25 mouse cellular contexts compared by ENCODE assay signal in genomic region chr5:101372204-101372603, GRCm38 (mm10).
DNase-seq lines count a peak whose midpoint lies in the region; ATAC-seq and TF ChIP-seq lines count a peak whose summit lies in the region.
"Had no signal": no experiment of that assay in that cellular context is flagged by ENCODE, and none has a peak within 500 bp of the region (broad histone marks: within the 10 kb centered on the region; RNA-seq: fewer than 3 reads in every experiment).

No protein-coding gene starts in this region.

- H3K4me1 ChIP-seq in forebrain, embryonic 14.5 days (ENCODE audit: control insufficient read depth, insufficient read depth, low read length): no peaks in the 10 kb centered on the region
- H3K4me1 ChIP-seq in forebrain, embryonic 12.5 days: no peaks in the 10 kb centered on the region
- H3K4me1 ChIP-seq in hindbrain, postnatal 0 days (ENCODE audit: insufficient read depth, low read length): no peaks in the 10 kb centered on the region
- H3K4me1 ChIP-seq in hindbrain, embryonic 10.5 days (replicated peaks): no peaks in the 10 kb centered on the region
- H3K4me1 ChIP-seq in lung, postnatal 0 days (ENCODE audit: insufficient read depth, low read depth, low read length): no peaks in the 10 kb centered on the region
- H3K4me1 ChIP-seq: embryonic facial prominence, embryonic 15.5 days; forebrain, embryonic 10.5 days; heart, embryonic 10.5 days had no signal

- 68% methylated on average over 8 of the region's 8 CpGs for WGBS in forebrain, embryonic 14.5 days
- 73% methylated on average over 8 of the region's 8 CpGs for WGBS in forebrain, embryonic 12.5 days
- WGBS in hindbrain, postnatal 0 days: 53% methylated on average over 8 of the region's 8 CpGs
- WGBS in hindbrain, embryonic 10.5 days: 86% methylated on average over 8 of the region's 8 CpGs
- 48% methylated on average over 8 of the region's 8 CpGs for WGBS in lung, postnatal 0 days

- H3K4me2 ChIP-seq in forebrain, embryonic 14.5 days (ENCODE audit: low read length): no peak overlapping the region
- H3K4me2 ChIP-seq in forebrain, embryonic 12.5 days: no peak overlapping the region
- H3K4me2 ChIP-seq in hindbrain, postnatal 0 days (ENCODE audit: low read depth, low read length): no peak overlapping the region
- H3K4me2 ChIP-seq in lung, postnatal 0 days (replicated peaks; ENCODE audit: low read depth, low read length): no peak overlapping the region
- H3K4me2 ChIP-seq: embryonic facial prominence, embryonic 15.5 days had no signal

- no peak overlapping the region for H3K4me3 ChIP-seq in forebrain, embryonic 14.5 days (ENCODE audit: low read depth, low read length)
- no peak overlapping the region for H3K4me3 ChIP-seq in forebrain, embryonic 12.5 days (replicated peaks)
- H3K4me3 ChIP-seq in hindbrain, postnatal 0 days (ENCODE audit: low read length): no peak overlapping the region
- H3K4me3 ChIP-seq in hindbrain, embryonic 10.5 days: no peak overlapping the region
- H3K4me3 ChIP-seq in lung, postnatal 0 days (ENCODE audit: low read depth, low read length): no peak overlapping the region
- H3K4me3 ChIP-seq: embryonic facial prominence, embryonic 15.5 days; erythroblast, embryonic 14.5 days; forebrain, embryonic 10.5 days; gastrocnemius, adult 2 months; heart, embryonic 10.5 days had no signal

- TF ChIP-seq POLR2A in brain, embryonic 14.5 days (IDR thresholded peaks at IDR 0.05; ENCODE audit: borderline replicate concordance, extremely low read depth, insufficient read depth, insufficient read length, poor library complexity, severe bottlenecking): no peak

- peak; percentile 43; the same call in 1 of the 2 replicates for TF ChIP-seq CTCF in hindbrain, postnatal 0 days (IDR thresholded peaks at IDR 0.05; ENCODE audit: low read depth)
- TF ChIP-seq CTCF in lung, postnatal 0 days (IDR thresholded peaks at IDR 0.05): 0 out of 2 replicates have a peak, but pooled peaks have one; percentile 4
- TF ChIP-seq CTCF in brain, embryonic 14.5 days (IDR thresholded peaks at IDR 0.05; ENCODE audit: borderline replicate concordance, extremely low read depth, insufficient read depth, insufficient read length): peak; percentile 23; the same call in 1 of the 2 replicates

- no peak for ATAC-seq in forebrain, embryonic 14.5 days
- ATAC-seq in forebrain, embryonic 12.5 days (ENCODE audit: low FRiP score): no peak
- no peak for ATAC-seq in hindbrain, postnatal 0 days
- no peak for ATAC-seq in lung, postnatal 0 days
- ATAC-seq: CD4-positive, CD25-positive, alpha-beta regulatory T cell, adult 4 months; hindbrain, embryonic 16.5 days had no signal

- H3K9ac ChIP-seq in forebrain, embryonic 14.5 days (ENCODE audit: low read length): no peak overlapping the region
- no peak overlapping the region for H3K9ac ChIP-seq in forebrain, embryonic 12.5 days
- no peak overlapping the region for H3K9ac ChIP-seq in hindbrain, postnatal 0 days (replicated peaks; ENCODE audit: low read length)
- H3K9ac ChIP-seq in lung, postnatal 0 days (replicated peaks; ENCODE audit: low read depth): no peak overlapping the region
- H3K9ac ChIP-seq: embryonic facial prominence, embryonic 15.5 days had no signal

- no peak for TF ChIP-seq EP300 in lung, postnatal 0 days (IDR thresholded peaks at IDR 0.05)

- H3K27ac ChIP-seq in forebrain, embryonic 14.5 days (ENCODE audit: low read depth, low read length): no peak overlapping the region
- H3K27ac ChIP-seq in forebrain, embryonic 12.5 days: no peak overlapping the region
- H3K27ac ChIP-seq in hindbrain, postnatal 0 days: no peak overlapping the region
- H3K27ac ChIP-seq in hindbrain, embryonic 10.5 days: no peak overlapping the region
- no peak overlapping the region for H3K27ac ChIP-seq in lung, postnatal 0 days (ENCODE audit: low read length)
- H3K27ac ChIP-seq: embryonic facial prominence, embryonic 15.5 days; forebrain, embryonic 10.5 days; gastrocnemius, adult 2 months; heart, embryonic 10.5 days had no signal

- DNase-seq in forebrain, embryonic 14.5 days (ENCODE audit: low spot score): peak; percentile 37
- peak; percentile 42 for DNase-seq in hindbrain, postnatal 0 days (ENCODE audit: low spot score)
- no peak for DNase-seq in hindbrain, embryonic 10.5 days (ENCODE audit: low spot score)
- DNase-seq in lung, postnatal 0 days (ENCODE audit: low spot score): no peak
- DNase-seq in lung, postnatal 10 days: no peak
- DNase-seq in brain, embryonic 14.5 days (ENCODE audit: low read depth): peak; percentile 36
- DNase-seq: adrenal gland, adult 8-10 months; adrenal gland, postnatal 36 days; B cell, adult 2 months; cerebellum, adult 11 months; cerebellum, adult 8-10 months; cerebellum, postnatal 14 days; embryo, embryonic 11 days; gastrocnemius, adult 2 months; gastrocnemius, postnatal 36 days; heart, adult 18-20 months; heart, postnatal 14 days had no signal

- peaks cover 4% of the 10 kb centered on the region; the same call in 1 of the 2 replicates for H3K27me3 ChIP-seq in forebrain, embryonic 14.5 days (replicated peaks; ENCODE audit: control insufficient read depth, insufficient read depth, low read length)
- peaks cover 16% of the 10 kb centered on the region; the same call in 1 of the 2 replicates for H3K27me3 ChIP-seq in forebrain, embryonic 12.5 days
- 0 out of 2 replicates have a peak, but pooled peaks cover 17% of the 10 kb centered on the region for H3K27me3 ChIP-seq in hindbrain, postnatal 0 days (ENCODE audit: insufficient read depth, low read length)
- peaks cover 49% of the 10 kb centered on the region for H3K27me3 ChIP-seq in hindbrain, embryonic 10.5 days (ENCODE audit: insufficient read depth, poor library complexity, severe bottlenecking)
- 0 out of 2 replicates have a peak, but pooled peaks cover 7% of the 10 kb centered on the region for H3K27me3 ChIP-seq in lung, postnatal 0 days (replicated peaks; ENCODE audit: insufficient read depth, low read length)
- H3K27me3 ChIP-seq: embryonic facial prominence, embryonic 15.5 days had no signal

- H3K36me3 ChIP-seq in forebrain, embryonic 14.5 days (ENCODE audit: control insufficient read depth, insufficient read depth, low read length): no peaks in the 10 kb centered on the region
- H3K36me3 ChIP-seq in forebrain, embryonic 12.5 days (replicated peaks): no peaks in the 10 kb centered on the region
- H3K36me3 ChIP-seq in hindbrain, postnatal 0 days (ENCODE audit: insufficient read depth, low read length): no peaks in the 10 kb centered on the region
- H3K36me3 ChIP-seq in hindbrain, embryonic 10.5 days: no peaks in the 10 kb centered on the region
- no peaks in the 10 kb centered on the region for H3K36me3 ChIP-seq in lung, postnatal 0 days (ENCODE audit: insufficient read depth, low read length)
- H3K36me3 ChIP-seq: embryonic facial prominence, embryonic 15.5 days; forebrain, embryonic 10.5 days; G1E; heart, embryonic 10.5 days had no signal

- no peaks in the 10 kb centered on the region for H3K9me3 ChIP-seq in forebrain, embryonic 14.5 days (replicated peaks; ENCODE audit: control insufficient read depth, low read length)
- no peaks in the 10 kb centered on the region for H3K9me3 ChIP-seq in forebrain, embryonic 12.5 days
- H3K9me3 ChIP-seq in hindbrain, postnatal 0 days (ENCODE audit: low read length): no peaks in the 10 kb centered on the region
- no peaks in the 10 kb centered on the region for H3K9me3 ChIP-seq in hindbrain, embryonic 10.5 days
- H3K9me3 ChIP-seq in lung, postnatal 0 days (ENCODE audit: low read length): no peaks in the 10 kb centered on the region
- H3K9me3 ChIP-seq: embryonic facial prominence, embryonic 15.5 days; forebrain, embryonic 10.5 days; heart, embryonic 10.5 days had no signal

Comparison
In these comparisons a context has a peak if more than half of its experiments do, and no peak if none do; other contexts are left out.
1. DNase-seq: peak in forebrain, embryonic 14.5 days (single experiment), hindbrain, postnatal 0 days (single experiment) and brain, embryonic 14.5 days (single experiment); none in hindbrain, embryonic 10.5 days (single experiment), lung, postnatal 0 days (single experiment) and lung, postnatal 10 days (single experiment).
2. Peak in every context shown above with its lines, with median percentiles within 50 percentile points of each other: CTCF ChIP-seq.